Mouse (Mus musculus) megakaryocyte, adult 5-6 weeks (primary cell): Measurements from ENCODE around the gene Rps27rt. TPM values are rescaled to one million over a fixed set of nuclear protein-coding genes. Genes with fewer than 3 reads are reported as not detected.

Experiments
- ATAC-seq: 2 replicates; pipeline ENCODE4 v1.8.0; 2016; ENCODE audit warnings: mild to moderate bottlenecking, inconsistent platforms; ENCODE audit not compliant: poor library complexity, severe bottlenecking
- total RNA-seq, 2 experiments: library from RNA; stranded (forward) in 1 of 2; stranded (reverse) in 1 of 2; fragments of 153-499, 151-499 nt in 1 of 2; fragments of 221-1000, 200-1000 nt in 1 of 2; gene quantifications; 2 replicates each; pipeline versions ENCODE4 v1.2.3 to v1.2.4; 2015 to 2017

The Rps27rt gene
- total RNA-seq, 2 experiments from 2014 or later: 127 to 188 TPM

GRCm38 (mm10) chr9:114932607-114933006 is 49.9 kb downstream of the Rps27rt start:
- ATAC-seq: 0 out of 2 replicates have a peak, but pooled peaks have one; percentile 6

Other genes starting within 250 kb of the Rps27rt start
- gene Cmtm7, start 200.9 kb downstream of the Rps27rt start, total RNA-seq (2015): 189 and 201 TPM in 2 replicates
- 259 and 283 TPM in 2 replicates for gene Cmtm7, start 200.9 kb downstream of the Rps27rt start, total RNA-seq (2017)
- 1.0 and 1.5 TPM in 2 replicates for gene Cmtm8, start 138.6 kb downstream of the Rps27rt start, total RNA-seq (2015)
- gene Cmtm8, start 138.6 kb downstream of the Rps27rt start, total RNA-seq (2017): 0.37 and 1.1 TPM in 2 replicates
- gene Gpd1l, start 48.8 kb downstream of the Rps27rt start, total RNA-seq (2015): 14.5 and 19.4 TPM in 2 replicates
- 21.8 and 22.5 TPM in 2 replicates for gene Gpd1l, start 48.8 kb downstream of the Rps27rt start, total RNA-seq (2017)
- gene Osbpl10, start 4.2 kb downstream of the Rps27rt start, total RNA-seq (2015): not detected in 2 replicates
- not detected in 2 replicates for gene Osbpl10, start 4.2 kb downstream of the Rps27rt start, total RNA-seq (2017)